Mouse (Mus musculus) adrenal gland, adult 18-20 months (tissue): ENCODE results near the gene Appl1. TPM values are rescaled to one million over a fixed set of nuclear protein-coding genes. Genes with fewer than 3 reads are reported as not detected.

Experiments
- DNase-seq, 2 experiments: peaks; one replicate each; pipeline ENCODE4 v3.0.0; 2021 to 2022; ENCODE audit warnings: low spot score in 2 of 2
- long read RNA-seq, 2 experiments: library from polyadenylated mRNA; stranded (forward); transcript quantifications; one replicate each; pipeline ENCODE4 v2.0.0; 2021
- total RNA-seq, 2 experiments: library from RNA; stranded (reverse); gene quantifications; 1 replicate in 1 of 2; 2 replicates in 1 of 2; pipeline ENCODE4 v1.2.3; 2021

The Appl1 gene
- 10 to 100 TPM; 33.5 to 37.9 TPM for total RNA-seq
- long read RNA-seq, experiment 1, full-length matches to known transcripts: 16 of 26 reads
- long read RNA-seq, experiment 1, partial matches to known transcripts: 2 of 26 reads
- long read RNA-seq, experiment 1, other reads (novel, unspliced or antisense): 8 of 26 reads
- long read RNA-seq, experiment 2, full-length matches to known transcripts: 28 of 58 reads
- long read RNA-seq, experiment 2, partial matches to known transcripts: 10 of 58 reads
- long read RNA-seq, experiment 2, other reads (novel, unspliced or antisense): 20 of 58 reads

- no peak for DNase-seq
Observed at GRCm38 (mm10) chr14:26971106-26971789, at the start of gene Appl1. Gene Appl1, minus strand, starts transcription at chr14:26971232.

GRCm38 (mm10) chr14:27019850-27020249 lies 48.8 kb upstream of the Appl1 start:
- DNase-seq: peak in 1 of 2 experiments; percentile 40

- no peak for DNase-seq
Observed at GRCm38 (mm10) chr14:27017936-27018335, 46.9 kb upstream of the Appl1 start.

GRCm38 (mm10) chr14:27013658-27014057 lies 42.6 kb upstream of the Appl1 start:
- DNase-seq: no peak

- no peak for DNase-seq
Observed at GRCm38 (mm10) chr14:27011561-27011960, 40.5 kb upstream of the Appl1 start.

GRCm38 (mm10) chr14:27005937-27006336 lies 34.9 kb upstream of the Appl1 start:
- DNase-seq: no peak

- DNase-seq: no peak
Observed at GRCm38 (mm10) chr14:27004906-27005305, 33.9 kb upstream of the Appl1 start.

GRCm38 (mm10) chr14:27000386-27000785 lies 29.4 kb upstream of the Appl1 start:
- DNase-seq: no peak

- no peak for DNase-seq
Observed at GRCm38 (mm10) chr14:26996257-26996656, 25.2 kb upstream of the Appl1 start.

GRCm38 (mm10) chr14:26994211-26994741 lies 23.2 kb upstream of the Appl1 start, which contains the start of gene Hesx1:
Gene Hesx1, plus strand, starts transcription at chr14:26994416.
- DNase-seq: no peak

- DNase-seq: no peak
Observed at GRCm38 (mm10) chr14:26993427-26993826, 22.4 kb upstream of the Appl1 start.

GRCm38 (mm10) chr14:26991622-26992021 lies 20.6 kb upstream of the Appl1 start:
- DNase-seq: no peak

GRCm38 (mm10) chr14:26988694-26989093 lies 17.7 kb upstream of the Appl1 start:
- DNase-seq: no peak

- peak in 1 of 2 experiments; percentile 38 for DNase-seq
Observed at GRCm38 (mm10) chr14:26982150-26982530, 11.1 kb upstream of the Appl1 start.

GRCm38 (mm10) chr14:26981494-26982149 lies 10.6 kb upstream of the Appl1 start:
- DNase-seq: no peak

GRCm38 (mm10) chr14:26981021-26981420 lies 10.0 kb upstream of the Appl1 start:
- DNase-seq: no peak

- DNase-seq: no peak
Observed at GRCm38 (mm10) chr14:26979808-26980207, 8.8 kb upstream of the Appl1 start.

- DNase-seq: no peak
Observed at GRCm38 (mm10) chr14:26977500-26977899, 6.5 kb upstream of the Appl1 start.

GRCm38 (mm10) chr14:26976212-26976611 lies 5.2 kb upstream of the Appl1 start:
- no peak for DNase-seq

- peak in 1 of 2 experiments; percentile 42 for DNase-seq
Observed at GRCm38 (mm10) chr14:26975490-26975889, 4.5 kb upstream of the Appl1 start.

- no peak for DNase-seq
Observed at GRCm38 (mm10) chr14:26973089-26973488, 2.1 kb upstream of the Appl1 start.

GRCm38 (mm10) chr14:26970439-26970932 lies 546 bp downstream of the Appl1 start:
- peak; percentile 98 to 100 for DNase-seq
